Mouse (Mus musculus): ENCODE measurements around the gene Synj2.

Gene Synj2

GRCm38 (mm10) chr17:5975099-5975977 is 34.3 kb downstream of the Synj2 start:
- DNase-seq (ENCODE audit: low spot score) = no peak

- no peak for DNase-seq (ENCODE audit: low spot score)
Observed at GRCm38 (mm10) chr17:5976221-5977055, 35.4 kb downstream of the Synj2 start.

- DNase-seq (ENCODE audit: low spot score) = no peak
Observed at GRCm38 (mm10) chr17:5977056-5977920, 36.2 kb downstream of the Synj2 start.

GRCm38 (mm10) chr17:5977921-5978504 is 36.9 kb downstream of the Synj2 start:
- DNase-seq (ENCODE audit: low spot score) = no peak

GRCm38 (mm10) chr17:5978505-5979077 is 37.5 kb downstream of the Synj2 start:
- DNase-seq (ENCODE audit: low spot score) = no peak

GRCm38 (mm10) chr17:5980860-5981259 is 39.8 kb downstream of the Synj2 start:
- no peak for DNase-seq (ENCODE audit: low spot score)

- no peak for DNase-seq (ENCODE audit: low spot score)
Observed at GRCm38 (mm10) chr17:5983150-5983549, 42.1 kb downstream of the Synj2 start.

- no peak for DNase-seq (ENCODE audit: low spot score)
Observed at GRCm38 (mm10) chr17:5983901-5984300, 42.8 kb downstream of the Synj2 start.

- no peak for DNase-seq (ENCODE audit: low spot score)
Observed at GRCm38 (mm10) chr17:5984700-5985231, 43.7 kb downstream of the Synj2 start.

GRCm38 (mm10) chr17:5985271-5985670 is 44.2 kb downstream of the Synj2 start:
- DNase-seq (ENCODE audit: low spot score) = no peak

- no peak for DNase-seq (ENCODE audit: low spot score)
Observed at GRCm38 (mm10) chr17:5987271-5988056, 46.4 kb downstream of the Synj2 start.

- no peak for DNase-seq (ENCODE audit: low spot score)
Observed at GRCm38 (mm10) chr17:5988102-5988501, 47.0 kb downstream of the Synj2 start.

- no peak for DNase-seq (ENCODE audit: low spot score)
Observed at GRCm38 (mm10) chr17:5992866-5993580, 51.9 kb downstream of the Synj2 start.

- no peak for DNase-seq (ENCODE audit: low spot score)
Observed at GRCm38 (mm10) chr17:5993581-5994260, 52.6 kb downstream of the Synj2 start.

- DNase-seq (ENCODE audit: low spot score) = no peak
Observed at GRCm38 (mm10) chr17:5994606-5995005, 53.5 kb downstream of the Synj2 start.

- DNase-seq (ENCODE audit: low spot score) = no peak
Observed at GRCm38 (mm10) chr17:5996589-5996988, 55.5 kb downstream of the Synj2 start.

GRCm38 (mm10) chr17:5997380-5998234 is 56.5 kb downstream of the Synj2 start:
- DNase-seq (ENCODE audit: low spot score) = no peak

- DNase-seq (ENCODE audit: low spot score) = no peak
Observed at GRCm38 (mm10) chr17:5998235-5998500, 57.1 kb downstream of the Synj2 start.

Data from urinary bladder, postnatal 10 days (tissue).